Comparison of ENCODE assay signal across 11 mouse cellular contexts in genomic region chr11:53584849-53585248, GRCm38 (mm10). TPM values are rescaled to one million over a fixed set of nuclear protein-coding genes. Genes with fewer than 3 reads are reported as not detected.
DNase-seq lines count a peak whose midpoint lies in the region; ATAC-seq and TF ChIP-seq lines count a peak whose summit lies in the region.
"Had no signal": no experiment of that assay in that cellular context is flagged by ENCODE, and none has a peak within 500 bp of the region (broad histone marks: within the 10 kb centered on the region; RNA-seq: fewer than 3 reads in every experiment).

No protein-coding gene starts in this region.

- H3K36me3 ChIP-seq in limb, embryonic 14.5 days (ENCODE audit: control insufficient read depth, insufficient read depth, low read length): peaks cover 63% of the 10 kb centered on the region

- no peak overlapping the region for H3K27ac ChIP-seq in cerebellum, adult 2 months (ENCODE audit: insufficient read depth, low read length)
- H3K27ac ChIP-seq in left cerebral cortex, adult 2 months: no peak overlapping the region
- no peak overlapping the region for H3K27ac ChIP-seq in limb, embryonic 14.5 days (replicated peaks; ENCODE audit: low read depth, low read length)
- H3K27ac ChIP-seq: embryonic facial prominence, embryonic 13.5 days had no signal

- TF ChIP-seq CTCF in cerebellum, adult 2 months (IDR thresholded peaks at IDR 0.05; ENCODE audit: borderline replicate concordance, insufficient read depth, low read depth, low read length): peak; percentile 46; the same call in 1 of the 2 replicates
- TF ChIP-seq CTCF in left cerebral cortex, adult 2 months (IDR thresholded peaks at IDR 0.05): peak; percentile 73

- intact Hi-C loops in left cerebral cortex, adult 2 months (cut with DNase I): loop anchor here (1.0 to 5.0 kb wide), 2 partner anchors 42 to 115 kb away; partner anchors contain the start of gene Gm9837
- intact Hi-C loops in left cerebral cortex, postnatal 36 days (cut with DNase I): loop anchor here (5.0 kb wide), 2 partner anchors 42 to 108 kb away; no protein-coding TSS in a partner anchor

- DNase-seq in cerebellum, adult 2 months: peak in 1 of 2 experiments; percentile 37
- DNase-seq in cerebellum, adult 8-10 months: no peak
- no peak for DNase-seq in left cerebral cortex, adult 2 months (ENCODE audit: extremely low spot score in 1 of 2, low spot score in 2 of 2)
- DNase-seq in left cerebral cortex, postnatal 36 days (ENCODE audit: low spot score in 2 of 2): no peak
- peak; percentile 69 for DNase-seq in NIH3T3 (ENCODE audit: low read depth)
- DNase-seq in limb, embryonic 14.5 days (ENCODE audit: low spot score): peak; percentile 53
- DNase-seq in adrenal gland, adult 2 months: no peak
- no peak for DNase-seq in frontal cortex, postnatal 10 days (ENCODE audit: low spot score in 2 of 2)

- H3K4me2 ChIP-seq in limb, embryonic 14.5 days (replicated peaks; ENCODE audit: low read depth, low read length, severe bottlenecking): no peak overlapping the region
- H3K4me2 ChIP-seq: embryonic facial prominence, embryonic 13.5 days had no signal

- no peak for ATAC-seq in limb, embryonic 14.5 days (ENCODE audit: low FRiP score, low read depth)

- WGBS in cerebellum, adult 2 months: 50% methylated on average over 3 of the region's 3 CpGs
- WGBS in limb, embryonic 14.5 days: 55% methylated on average over 3 of the region's 3 CpGs

- no peak for TF ChIP-seq POLR2A in cerebellum, adult 2 months (IDR thresholded peaks at IDR 0.05; ENCODE audit: borderline replicate concordance, insufficient read depth, low read length)
- no peak for TF ChIP-seq POLR2A in limb, embryonic 14.5 days (IDR thresholded peaks at IDR 0.05; ENCODE audit: borderline replicate concordance, extremely low read depth, insufficient read depth, insufficient read length)

- H3K4me3 ChIP-seq in cerebellum, adult 2 months (replicated peaks; ENCODE audit: insufficient read depth, low read depth, low read length): no peak overlapping the region
- H3K4me3 ChIP-seq in left cerebral cortex, adult 2 months: no peak overlapping the region
- H3K4me3 ChIP-seq in limb, embryonic 14.5 days (replicated peaks; ENCODE audit: low read length): no peak overlapping the region
- H3K4me3 ChIP-seq: embryonic facial prominence, embryonic 13.5 days had no signal

- no peak overlapping the region for H3K9ac ChIP-seq in limb, embryonic 14.5 days (ENCODE audit: low read depth, low read length, severe bottlenecking)
- H3K9ac ChIP-seq: embryonic facial prominence, embryonic 13.5 days had no signal

- H3K9me3 ChIP-seq in limb, embryonic 14.5 days (ENCODE audit: control insufficient read depth, low read length): no peaks in the 10 kb centered on the region
- H3K9me3 ChIP-seq: embryonic facial prominence, embryonic 13.5 days had no signal

- H3K4me1 ChIP-seq in cerebellum, adult 2 months (ENCODE audit: control insufficient read depth, insufficient read depth, low read length): no peaks in the 10 kb centered on the region
- H3K4me1 ChIP-seq in limb, embryonic 14.5 days (ENCODE audit: control insufficient read depth, insufficient read depth, low read length): no peaks in the 10 kb centered on the region
- H3K4me1 ChIP-seq: embryonic facial prominence, embryonic 13.5 days had no signal

- H3K27me3 ChIP-seq in cerebellum, adult 2 months (ENCODE audit: control insufficient read depth, insufficient read depth, low read length): no peaks in the 10 kb centered on the region
- H3K27me3 ChIP-seq in limb, embryonic 14.5 days (ENCODE audit: control insufficient read depth, insufficient read depth, low read length): no peaks in the 10 kb centered on the region
- H3K27me3 ChIP-seq: embryonic facial prominence, embryonic 13.5 days had no signal

RNA-seq across cellular contexts. Expression of gene Kif3a, which starts 17.7 kb away (rescaled TPM):
- polyA plus RNA-seq in cerebellum, adult 2 months (2012; rRNA removed): 91.1 and 93.2 TPM in 2 replicates
- 100 to 1,000 TPM; 127 to 131 TPM for total RNA-seq in left cerebral cortex, adult 2 months (2021)
- total RNA-seq in left cerebral cortex, postnatal 36 days (2021): 100 to 1,000 TPM; 115 to 130 TPM
- polyA plus RNA-seq in limb, embryonic 14.5 days (2012; rRNA removed): 37.1 and 38.3 TPM in 2 replicates
- polyA plus RNA-seq in limb, embryonic 14.5 days (2014; fragmentation: Nextera tagmentation; extraction: Ambion mirVana): 63.7 and 78.4 TPM in 2 replicates
- total RNA-seq in adrenal gland, adult 2 months (2021): 10 to 100 TPM; 23.0 to 29.8 TPM
- 3.1 and 3.6 TPM in 2 replicates for polyA plus RNA-seq in adrenal gland, adult 2 months (2012; rRNA removed)

RNA-seq across cellular contexts. Expression of gene Il4, which starts 33.6 kb away (rescaled TPM):
- polyA plus RNA-seq in cerebellum, adult 2 months (2012; rRNA removed): not detected in 2 replicates
- total RNA-seq in left cerebral cortex, adult 2 months (2021): not detected
- total RNA-seq in left cerebral cortex, postnatal 36 days (2021): not detected
- polyA plus RNA-seq in limb, embryonic 14.5 days (2012; rRNA removed): 0.23 and 0.49 TPM in 2 replicates
- 3.2 and 3.6 TPM in 2 replicates for polyA plus RNA-seq in limb, embryonic 14.5 days (2014; fragmentation: Nextera tagmentation; extraction: Ambion mirVana)
- total RNA-seq in adrenal gland, adult 2 months (2021): not detected
- polyA plus RNA-seq in adrenal gland, adult 2 months (2012; rRNA removed): not detected in 2 replicates
- polyA plus RNA-seq: C2C12; large intestine, adult 2 months had no signal

RNA-seq across cellular contexts. Expression of gene Il13, which starts 49.7 kb away (rescaled TPM):
- polyA plus RNA-seq in cerebellum, adult 2 months (2012; rRNA removed): not detected in 2 replicates
- not detected for total RNA-seq in left cerebral cortex, adult 2 months (2021)
- not detected for total RNA-seq in left cerebral cortex, postnatal 36 days (2021)
- polyA plus RNA-seq in limb, embryonic 14.5 days (2012; rRNA removed): 0.19 and 0.27 TPM in 2 replicates
- polyA plus RNA-seq in limb, embryonic 14.5 days (2014; fragmentation: Nextera tagmentation; extraction: Ambion mirVana): not detected in 2 replicates
- not detected for total RNA-seq in adrenal gland, adult 2 months (2021)
- not detected in 2 replicates for polyA plus RNA-seq in adrenal gland, adult 2 months (2012; rRNA removed)
- polyA plus RNA-seq: C2C12; embryonic facial prominence, embryonic 13.5 days had no signal

Comparison
In these comparisons a context has a peak if more than half of its experiments do, and no peak if none do; other contexts are left out.
1. DNase-seq: peak in NIH3T3 (single experiment) and limb, embryonic 14.5 days (single experiment); none in cerebellum, adult 8-10 months (single experiment), left cerebral cortex, adult 2 months (0 of 2), left cerebral cortex, postnatal 36 days (0 of 2), adrenal gland, adult 2 months (single experiment) and frontal cortex, postnatal 10 days (0 of 2).